Mouse (Mus musculus) adrenal gland, postnatal 4 days (tissue): ENCODE data around the gene Olfr10. TPM values are rescaled to one million over a fixed set of nuclear protein-coding genes. Genes with fewer than 3 reads are reported as not detected.

Source experiments
- DNase-seq, 2 experiments: peaks; one replicate each; pipeline ENCODE4 v3.0.0; 2021 to 2022; ENCODE audit warnings: low spot score in 2 of 2, mixed read lengths in 2 of 2
- total RNA-seq, 2 experiments: library from RNA; stranded (reverse); gene quantifications; 2 replicates each; pipeline ENCODE4 v1.2.3; 2021

Gene Olfr10
- total RNA-seq, 2 experiments from 2014 or later: not detected

DNA sequence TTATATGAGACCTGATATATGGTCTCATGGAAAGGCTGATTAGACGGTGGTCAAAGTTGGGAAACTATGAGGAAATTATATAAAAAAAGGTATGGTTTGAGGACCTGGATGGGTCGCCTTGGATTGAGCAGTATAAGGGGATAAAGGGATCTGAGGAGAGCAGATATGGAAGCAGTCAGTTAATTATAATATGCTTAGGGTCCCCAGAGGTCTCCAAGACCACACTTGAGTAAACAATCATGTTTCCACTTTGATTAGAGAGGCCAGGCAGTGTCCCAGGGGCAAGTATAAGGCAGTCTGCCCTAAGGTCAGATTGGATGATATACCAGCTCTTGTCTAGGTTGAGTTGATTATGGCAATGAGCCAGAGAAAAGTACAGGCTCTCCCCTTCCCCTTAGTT lies 17.9 kb downstream of the Olfr10 start, which contains the start of gene Olfr1391:
Olfr1391 (plus strand) TSS at position 301 of the 400 bp plus-strand sequence.
- DNase-seq: no peak

DNA sequence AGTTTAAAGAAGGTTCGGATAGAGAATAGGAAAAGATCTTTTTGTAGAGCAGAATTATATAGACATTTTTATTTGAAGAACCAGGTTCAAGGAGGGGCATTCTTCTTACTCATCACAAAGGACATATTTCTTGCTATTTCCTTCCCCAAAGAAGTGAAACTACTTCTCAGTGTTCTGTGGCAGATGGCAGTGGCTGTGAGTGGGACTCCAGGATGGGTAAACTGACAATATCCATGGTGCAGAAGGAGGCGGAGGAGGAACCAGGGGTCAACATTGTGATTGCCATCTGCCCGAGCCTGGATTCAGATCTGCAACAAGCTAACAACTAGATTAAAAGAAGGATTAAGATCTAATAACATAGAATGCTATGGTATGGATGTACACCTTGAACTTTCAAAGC lies 22.2 kb downstream of the Olfr10 start:
- no peak for DNase-seq

- no peak for DNase-seq
Measured at GRCm38 (mm10) chr11:49329686-49330085, 25.1 kb downstream of the Olfr10 start.

DNA sequence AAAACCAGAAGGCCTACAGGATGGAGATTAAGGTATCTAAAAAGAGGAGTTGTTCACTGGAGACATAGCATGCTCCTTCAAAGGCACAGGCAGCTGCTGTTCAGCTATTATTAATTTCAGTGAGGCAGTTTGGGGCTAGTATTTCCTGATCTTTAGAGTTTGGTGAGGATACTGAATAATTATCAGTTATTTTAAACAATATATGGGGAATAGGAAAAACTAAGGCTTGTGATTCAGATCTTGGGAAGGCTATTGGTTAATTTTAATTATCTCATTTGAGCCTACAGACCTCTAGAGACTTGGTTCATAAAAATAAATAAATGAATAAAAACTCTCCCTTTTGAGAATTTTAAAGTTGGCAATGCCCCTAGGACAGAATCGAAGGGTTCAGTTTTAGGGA lies 30.3 kb downstream of the Olfr10 start, which contains the start of gene Olfr1390:
Olfr1390 (plus strand) TSS at position 301 of the 400 bp plus-strand sequence.
- no peak for DNase-seq

DNA sequence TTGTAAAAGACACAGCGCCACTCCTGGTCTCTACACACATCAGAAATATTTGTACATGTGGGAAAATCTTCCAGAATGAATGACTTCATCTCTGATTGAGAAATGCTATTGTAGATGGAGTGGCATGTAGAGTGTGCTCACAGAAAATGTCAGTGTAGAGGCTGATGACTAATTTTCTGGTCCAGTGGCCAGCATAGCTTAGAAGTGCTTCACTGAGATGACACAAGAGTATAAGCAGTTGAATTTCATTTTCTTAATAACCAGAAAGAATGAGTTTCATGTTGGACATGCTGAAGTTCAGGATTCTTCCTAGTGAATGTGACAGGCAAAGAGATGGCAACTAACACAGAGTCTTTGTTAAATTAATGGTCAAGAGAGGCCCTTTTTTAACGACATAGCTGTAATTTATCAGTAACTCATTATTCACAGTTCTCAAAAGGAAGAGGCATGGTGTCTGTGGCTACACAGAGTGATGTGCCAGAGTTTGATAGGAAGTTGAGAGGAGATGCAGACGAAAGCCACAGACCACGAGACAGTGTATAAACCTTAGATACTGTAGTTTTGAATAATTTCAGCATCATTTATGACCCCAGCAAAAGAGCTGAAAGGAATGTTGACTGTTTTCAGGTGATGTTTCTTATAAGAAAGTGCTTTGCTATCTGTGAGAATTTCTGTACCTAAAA lies 32.8 kb downstream of the Olfr10 start:
- DNase-seq: no peak

Other genes with a start within 250 kb of the Olfr10 start
- 1 to 10 TPM in 1 of 2 experiments, not detected in 1; 1.2 TPM for gene Tgtp2, start 240.5 kb upstream of the Olfr10 start, total RNA-seq
- gene Ifi47, start 228.2 kb upstream of the Olfr10 start, total RNA-seq: 1 to 10 TPM; 3.3 to 6.7 TPM
- gene Olfr1396, start 189.9 kb upstream of the Olfr10 start, total RNA-seq: under 1 TPM; 0.25 TPM
- gene Olfr1395, start 162.5 kb upstream of the Olfr10 start, total RNA-seq: not detected
- not detected for gene Olfr1394, start 150.4 kb upstream of the Olfr10 start, total RNA-seq
- 10 to 100 TPM; 15.6 to 16.7 TPM for gene Btnl9, start 117.6 kb upstream of the Olfr10 start, total RNA-seq
- 10 to 100 TPM; 47.3 to 48.7 TPM for gene Zfp62, start 101.4 kb upstream of the Olfr10 start, total RNA-seq
- 100 to 1,000 TPM; 104 to 109 TPM for gene Mgat1, start 60.5 kb upstream of the Olfr10 start, total RNA-seq
- under 1 TPM; 0.20 to 0.36 TPM for gene Olfr1393, start 26.4 kb upstream of the Olfr10 start, total RNA-seq
- gene Olfr1392, start 19.5 kb upstream of the Olfr10 start, total RNA-seq: under 1 TPM in 1 of 2 experiments, not detected in 1; 0.20 TPM
- gene Olfr1391, start 18.0 kb downstream of the Olfr10 start, total RNA-seq: not detected
- not detected for gene Olfr1390, start 30.4 kb downstream of the Olfr10 start, total RNA-seq
- gene Olfr1389, start 118.3 kb downstream of the Olfr10 start, total RNA-seq: not detected
- under 1 TPM; 0.14 to 0.17 TPM for gene Olfr1388, start 131.9 kb downstream of the Olfr10 start, total RNA-seq
- not detected for gene Olfr1387, start 150.6 kb downstream of the Olfr10 start, total RNA-seq
- not detected for gene Olfr1386, start 160.3 kb downstream of the Olfr10 start, total RNA-seq
- gene Olfr1385, start 184.3 kb downstream of the Olfr10 start, total RNA-seq: not detected
- not detected for gene Olfr1384, start 202.0 kb downstream of the Olfr10 start, total RNA-seq
- not detected for gene Olfr1383, start 214.9 kb downstream of the Olfr10 start, total RNA-seq
- gene Olfr1382, start 223.5 kb downstream of the Olfr10 start, total RNA-seq: not detected
- not detected for gene Olfr1381, start 238.7 kb downstream of the Olfr10 start, total RNA-seq